23 mouse cellular contexts compared by ENCODE assay signal in the genomic region with DNA sequence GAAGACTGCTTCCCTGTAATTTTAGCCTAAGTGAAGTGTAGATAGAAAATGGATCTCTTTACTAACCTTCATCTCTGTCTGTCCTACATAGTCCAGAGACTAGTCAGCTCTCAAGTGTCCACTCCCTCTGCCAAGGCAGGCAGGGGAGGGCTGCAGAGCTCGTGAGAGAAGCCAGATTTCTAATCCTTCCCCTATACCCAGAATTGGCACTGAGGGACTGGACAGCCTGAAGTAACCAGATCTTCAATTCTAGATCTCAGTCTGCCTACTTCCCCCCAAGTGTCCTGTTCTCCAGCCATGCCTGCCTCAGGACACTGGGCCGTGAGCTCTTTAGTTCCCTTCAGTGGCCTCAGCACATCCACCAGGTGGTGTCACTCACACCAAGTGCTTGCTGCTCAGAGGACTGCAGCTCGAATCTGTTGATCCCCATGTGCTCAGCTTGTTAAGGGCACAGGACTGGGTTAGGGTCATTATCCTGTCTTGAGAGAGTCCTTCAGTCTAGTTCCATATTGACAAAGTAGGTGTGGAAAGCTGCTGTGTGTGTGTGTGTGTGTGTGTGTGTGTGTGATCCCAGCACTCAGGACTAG. TPM values are rescaled to one million over a fixed set of nuclear protein-coding genes. Genes with fewer than 3 reads are reported as not detected.
A peak's percentile ranks its signal among the peaks of the same experiment; 100 is the strongest.
DNase-seq lines count a peak whose midpoint lies in the region; ATAC-seq and TF ChIP-seq lines count a peak whose summit lies in the region.
"Had no signal": no experiment of that assay in that cellular context is flagged by ENCODE, and none has a peak within 500 bp of the region (broad histone marks: within the 10 kb centered on the region; RNA-seq: fewer than 3 reads in every experiment).

No protein-coding gene starts in this region.

- no peak overlapping the region for H3K4me2 ChIP-seq in heart, embryonic 11.5 days
- H3K4me2 ChIP-seq in lung, embryonic 14.5 days: no peak overlapping the region
- H3K4me2 ChIP-seq in heart, embryonic 16.5 days (ENCODE audit: low read depth, low read length): no peak overlapping the region
- H3K4me2 ChIP-seq: hindbrain, embryonic 14.5 days; liver, embryonic 13.5 days; neural tube, embryonic 12.5 days had no signal

- no peak overlapping the region for H3K27ac ChIP-seq in heart, embryonic 11.5 days (ENCODE audit: low read depth, low read length)
- no peak overlapping the region for H3K27ac ChIP-seq in lung, embryonic 14.5 days (ENCODE audit: low read depth)
- H3K27ac ChIP-seq in heart, embryonic 16.5 days (ENCODE audit: low read length): peak overlapping the region; percentile 68
- H3K27ac ChIP-seq: hindbrain, embryonic 14.5 days; left cerebral cortex, adult 2 months; limb, embryonic 10.5 days; liver, embryonic 13.5 days; neural tube, embryonic 12.5 days had no signal

- TF ChIP-seq CTCF in lung, embryonic 14.5 days (IDR thresholded peaks at IDR 0.05; ENCODE audit: low read depth): 0 out of 2 replicates have a peak, but pooled peaks have one; percentile 6

- 0 out of 2 replicates have a peak overlapping the region, but pooled peaks have one; percentile 30 for H3K9ac ChIP-seq in heart, embryonic 11.5 days (ENCODE audit: low read depth, low read length)
- no peak overlapping the region for H3K9ac ChIP-seq in lung, embryonic 14.5 days
- H3K9ac ChIP-seq in heart, embryonic 16.5 days (ENCODE audit: low read length): no peak overlapping the region
- H3K9ac ChIP-seq: hindbrain, embryonic 14.5 days; liver, embryonic 13.5 days; neural tube, embryonic 12.5 days had no signal

- H3K4me1 ChIP-seq in heart, embryonic 11.5 days (ENCODE audit: control insufficient read depth, insufficient read depth, low read length): no peaks in the 10 kb centered on the region
- no peaks in the 10 kb centered on the region for H3K4me1 ChIP-seq in lung, embryonic 14.5 days (ENCODE audit: insufficient read depth)
- H3K4me1 ChIP-seq in heart, embryonic 16.5 days (ENCODE audit: control insufficient read depth, insufficient read depth, low read length): peaks cover 14% of the 10 kb centered on the region
- H3K4me1 ChIP-seq: limb, embryonic 10.5 days; liver, embryonic 13.5 days; neural tube, embryonic 12.5 days had no signal

- H3K9me3 ChIP-seq in heart, embryonic 11.5 days (replicated peaks; ENCODE audit: control insufficient read depth, low read length): no peaks in the 10 kb centered on the region
- no peaks in the 10 kb centered on the region for H3K9me3 ChIP-seq in lung, embryonic 14.5 days (ENCODE audit: low read depth, low read length)
- H3K9me3 ChIP-seq in heart, embryonic 16.5 days (replicated peaks; ENCODE audit: control insufficient read depth, low read length): no peaks in the 10 kb centered on the region
- H3K9me3 ChIP-seq: limb, embryonic 10.5 days; liver, embryonic 13.5 days; neural tube, embryonic 12.5 days had no signal

- no peak for DNase-seq in heart, postnatal 4 days
- DNase-seq in lung, embryonic 14.5 days: no peak
- DNase-seq in lung, postnatal 25 days (ENCODE audit: low spot score): no peak
- DNase-seq in adipocyte (ENCODE audit: low spot score): peak; percentile 93
- no peak for DNase-seq in spleen, postnatal 10 days (ENCODE audit: low spot score in 2 of 2)
- no peak for DNase-seq in cerebellum, postnatal 36 days
- DNase-seq: adrenal gland, adult 8-10 months; cerebellum, adult 11 months; cerebellum, postnatal 25 days; kidney, postnatal 10 days; liver, embryonic 13.5 days; lung, postnatal 36 days; right cerebral cortex, postnatal 25 days had no signal

- H3K27me3 ChIP-seq in heart, embryonic 11.5 days (ENCODE audit: control insufficient read depth, insufficient read depth, low read length): no peaks in the 10 kb centered on the region
- H3K27me3 ChIP-seq in lung, embryonic 14.5 days (ENCODE audit: insufficient read depth, low read length): no peaks in the 10 kb centered on the region
- no peaks in the 10 kb centered on the region for H3K27me3 ChIP-seq in heart, embryonic 16.5 days (ENCODE audit: control insufficient read depth, insufficient read depth, low read length)
- H3K27me3 ChIP-seq: liver, embryonic 13.5 days; neural tube, embryonic 12.5 days had no signal

- H3K4me3 ChIP-seq in heart, embryonic 11.5 days (ENCODE audit: low read depth, low read length): no peak overlapping the region
- no peak overlapping the region for H3K4me3 ChIP-seq in lung, embryonic 14.5 days (ENCODE audit: low read depth, low read length)
- no peak overlapping the region for H3K4me3 ChIP-seq in heart, embryonic 16.5 days (ENCODE audit: low read length)
- H3K4me3 ChIP-seq: erythroblast, embryonic 14.5 days; left cerebral cortex, adult 2 months; limb, embryonic 10.5 days; liver, embryonic 13.5 days; neural tube, embryonic 12.5 days had no signal

- no peak for ATAC-seq in heart, embryonic 11.5 days (replicated peaks; ENCODE audit: insufficient number of reproducible peaks, low FRiP score, low TSS enrichment)
- no peak for ATAC-seq in lung, embryonic 14.5 days (ENCODE audit: insufficient read depth)
- ATAC-seq in heart, embryonic 16.5 days (replicated peaks; ENCODE audit: extremely low read depth, insufficient read depth, low FRiP score): no peak
- ATAC-seq: forebrain, embryonic 14.5 days; intestine, postnatal 0 days had no signal

- peaks cover 46% of the 10 kb centered on the region for H3K36me3 ChIP-seq in heart, embryonic 11.5 days (ENCODE audit: control insufficient read depth, insufficient read depth, low read length)
- peaks cover 89% of the 10 kb centered on the region for H3K36me3 ChIP-seq in lung, embryonic 14.5 days (ENCODE audit: insufficient read depth)
- peaks cover 44% of the 10 kb centered on the region for H3K36me3 ChIP-seq in heart, embryonic 16.5 days (ENCODE audit: control insufficient read depth, insufficient read depth)

- WGBS in heart, embryonic 11.5 days (ENCODE audit: insufficient replicate concordance): 70% methylated on average over 3 of the region's 3 CpGs
- 62% methylated on average over 3 of the region's 3 CpGs for whole genome bisulfite sequencing in lung, embryonic 14.5 days
- WGBS in heart, embryonic 16.5 days: 50% methylated on average over 3 of the region's 3 CpGs

RNA-seq across cellular contexts. Expression of gene Dcakd, which starts 30.5 kb away (rescaled TPM):
- polyA plus RNA-seq in heart, embryonic 11.5 days (2014; fragmentation: Nextera tagmentation; extraction: Ambion mirVana): 135 and 141 TPM in 2 replicates
- 10 to 100 TPM; 76.4 to 77.9 TPM for total RNA-seq in heart, postnatal 4 days (2021)
- polyA plus RNA-seq in lung, embryonic 14.5 days (2014; fragmentation: Nextera tagmentation; extraction: Ambion mirVana): 218 and 225 TPM in 2 replicates
- polyA plus RNA-seq in heart, embryonic 16.5 days (2015; fragmentation: Nextera tagmentation; extraction: Ambion mirVana): 66.9 and 77.5 TPM in 2 replicates

RNA-seq across cellular contexts. Expression of gene Nmt1, which starts 30.6 kb away (rescaled TPM):
- polyA plus RNA-seq in heart, embryonic 11.5 days (2014; fragmentation: Nextera tagmentation; extraction: Ambion mirVana): 49.4 and 53.4 TPM in 2 replicates
- total RNA-seq in heart, postnatal 4 days (2021): 10 to 100 TPM; 57.6 to 62.7 TPM
- polyA plus RNA-seq in lung, embryonic 14.5 days (2014; fragmentation: Nextera tagmentation; extraction: Ambion mirVana): 64.4 and 72.4 TPM in 2 replicates
- 39.1 and 41.7 TPM in 2 replicates for polyA plus RNA-seq in heart, embryonic 16.5 days (2015; fragmentation: Nextera tagmentation; extraction: Ambion mirVana)

RNA-seq across cellular contexts. Expression of gene Plcd3, which starts 42.9 kb away (rescaled TPM):
- polyA plus RNA-seq in heart, embryonic 11.5 days (2014; fragmentation: Nextera tagmentation; extraction: Ambion mirVana): 3.0 and 3.5 TPM in 2 replicates
- total RNA-seq in heart, postnatal 4 days (2021): 10 to 100 TPM; 28.0 to 34.8 TPM
- 1.0 and 2.5 TPM in 2 replicates for polyA plus RNA-seq in lung, embryonic 14.5 days (2014; fragmentation: Nextera tagmentation; extraction: Ambion mirVana)
- 13.6 and 17.0 TPM in 2 replicates for polyA plus RNA-seq in heart, embryonic 16.5 days (2015; fragmentation: Nextera tagmentation; extraction: Ambion mirVana)
- total RNA-seq: monocyte, adult 5-6 weeks had no signal

RNA-seq across cellular contexts. Expression of gene Acbd4, which starts 42.9 kb away (rescaled TPM):
- polyA plus RNA-seq in heart, embryonic 11.5 days (2014; fragmentation: Nextera tagmentation; extraction: Ambion mirVana): 11.2 and 11.8 TPM in 2 replicates
- 10 to 100 TPM; 25.9 to 29.2 TPM for total RNA-seq in heart, postnatal 4 days (2021)
- 11.0 and 14.4 TPM in 2 replicates for polyA plus RNA-seq in lung, embryonic 14.5 days (2014; fragmentation: Nextera tagmentation; extraction: Ambion mirVana)
- polyA plus RNA-seq in heart, embryonic 16.5 days (2015; fragmentation: Nextera tagmentation; extraction: Ambion mirVana): 21.5 and 21.8 TPM in 2 replicates

RNA-seq across cellular contexts. Expression of gene Hexim1, which starts 57.4 kb away (rescaled TPM):
- polyA plus RNA-seq in heart, embryonic 11.5 days (2014; fragmentation: Nextera tagmentation; extraction: Ambion mirVana): 4.2 and 4.4 TPM in 2 replicates
- 10 to 100 TPM; 14.8 to 15.7 TPM for total RNA-seq in heart, postnatal 4 days (2021)
- polyA plus RNA-seq in lung, embryonic 14.5 days (2014; fragmentation: Nextera tagmentation; extraction: Ambion mirVana): 5.3 and 5.8 TPM in 2 replicates
- 2.9 TPM in 2 replicates for polyA plus RNA-seq in heart, embryonic 16.5 days (2015; fragmentation: Nextera tagmentation; extraction: Ambion mirVana)
